Mouse (Mus musculus) erythroblast, embryonic 14.5 days (primary cell): ENCODE measurements around the gene Suclg1.

ENCODE experiments used
- GATA1 ChIP-seq: IDR thresholded peaks from 2 replicates; pipeline ENCODE4 v1.6.1; 2012; ENCODE audit warnings: low read length, inconsistent platforms, mixed read lengths
- TAL1 ChIP-seq: IDR thresholded peaks from 3 replicates; pipeline ENCODE4 v1.6.1; 2012; ENCODE audit warnings: low read length, inconsistent platforms, mixed read lengths

- TF ChIP-seq GATA1 (no peak), TAL1 (no peak)
Observed at GRCm38 (mm10) chr6:73286326-73286725, 38.1 kb downstream of the Suclg1 start.
